Mouse (Mus musculus) 416B (cell line): Measurements from ENCODE around the gene Tgif2.
"Not testable (repeated sequence)": the region's sequence is repeated elsewhere in the genome, so short reads cannot be mapped to it uniquely, and the experiment has no call there.

Experiments used
- DNase-seq: peaks from one replicate; pipeline ENCODE4 v3.0.0; 2011; ENCODE audit warnings: low read depth

Tgif2 gene

GRCm38 (mm10) chr2:156874760-156875510 is 35.1 kb downstream of the Tgif2 start:
- DNase-seq: no peak

- DNase-seq: peak; percentile 94
Observed at GRCm38 (mm10) chr2:156877726-156878125, 37.9 kb downstream of the Tgif2 start.

GRCm38 (mm10) chr2:156879541-156879940 is 39.7 kb downstream of the Tgif2 start:
- no peak for DNase-seq

DNA sequence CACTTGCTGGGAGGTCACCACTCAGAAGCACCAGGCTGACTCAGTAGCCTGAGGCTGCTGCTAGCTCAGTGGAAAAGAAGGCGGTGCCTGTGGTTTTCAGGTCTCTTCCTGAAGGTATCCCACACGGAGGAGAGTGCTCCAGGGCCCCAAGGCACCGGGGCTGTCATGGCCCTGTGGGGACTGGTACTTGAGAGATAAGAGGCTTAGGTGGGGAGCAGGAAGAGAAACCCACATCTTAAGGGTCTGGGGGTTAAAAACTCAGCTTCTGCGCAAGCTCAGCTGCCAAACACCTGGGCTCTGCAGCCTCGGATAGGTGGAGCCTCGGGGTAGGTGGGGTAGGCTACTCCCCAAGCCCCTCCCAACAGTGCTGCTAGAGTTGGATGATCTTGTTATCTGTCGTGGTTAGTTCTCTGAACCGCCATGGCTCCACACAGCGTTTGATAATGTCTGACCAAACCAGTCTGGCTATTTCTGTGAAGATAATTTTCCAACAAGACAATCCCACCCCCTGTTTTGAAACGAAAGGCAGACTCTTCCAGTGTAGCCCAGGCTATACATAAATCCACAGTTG is 42.7 kb downstream of the Tgif2 start:
- peak; percentile 65 for DNase-seq

DNA sequence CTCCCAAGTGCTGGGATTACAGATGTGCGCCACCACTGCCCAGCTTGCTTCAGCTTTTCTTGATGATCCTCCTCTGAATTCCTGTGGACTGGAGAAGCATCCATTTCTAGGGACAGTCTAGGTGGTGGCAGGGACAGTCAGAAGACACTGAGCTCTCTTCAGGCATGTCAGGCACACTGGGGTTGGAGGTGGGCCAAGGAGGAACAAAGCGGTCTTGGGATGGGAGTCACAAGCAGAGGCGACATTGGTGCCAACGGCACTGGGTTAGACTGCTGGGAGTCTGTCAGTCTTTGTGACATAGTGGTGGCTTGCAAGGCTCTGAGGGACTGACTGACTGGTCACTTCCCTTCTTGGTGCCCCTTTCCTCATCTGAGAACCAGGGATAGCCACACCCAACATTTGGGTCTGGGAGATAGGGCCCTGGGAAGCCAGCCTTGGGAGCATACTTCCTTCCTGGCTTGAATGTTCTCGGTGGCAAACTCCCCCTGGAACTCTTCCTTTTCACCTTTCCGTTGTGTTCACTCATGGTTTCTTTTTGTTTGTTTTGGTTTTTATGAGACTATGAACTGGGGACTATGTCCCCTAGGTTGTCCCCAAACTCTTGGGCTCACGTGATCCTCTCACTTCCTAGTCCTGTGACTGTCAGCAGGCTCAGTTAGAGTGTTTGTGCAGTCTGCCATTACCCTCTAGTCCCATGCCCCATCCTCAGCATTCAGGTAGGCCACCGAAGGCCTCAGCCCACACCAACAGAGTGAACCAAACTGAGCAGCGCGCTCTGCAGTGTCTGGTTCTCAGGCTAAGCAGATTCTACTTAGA is 44.8 kb downstream of the Tgif2 start:
- peak; percentile 34 for DNase-seq

DNA sequence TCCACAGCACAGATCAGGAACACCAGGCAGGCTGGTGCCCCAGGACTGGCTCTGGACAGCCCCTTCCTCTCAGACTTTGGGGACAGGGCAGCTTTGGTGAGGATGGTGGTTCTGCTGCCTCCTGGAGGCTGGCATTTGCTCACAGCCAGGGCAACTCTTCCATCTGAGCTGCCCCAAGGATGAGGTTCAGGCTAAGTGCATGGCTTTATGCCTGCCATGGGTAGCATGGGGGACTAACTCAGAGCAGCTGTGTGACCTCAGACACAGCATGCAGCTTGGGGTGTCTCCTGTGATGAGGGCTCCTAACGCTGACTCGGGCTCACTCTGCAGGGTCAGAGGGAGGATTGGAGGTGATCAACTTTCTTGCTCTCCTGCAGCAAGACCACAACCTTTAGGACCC is 45.9 kb downstream of the Tgif2 start:
- not testable (repeated sequence) for DNase-seq

GRCm38 (mm10) chr2:156886084-156886631 is 46.4 kb downstream of the Tgif2 start:
- DNase-seq: peak; percentile 35

DNA sequence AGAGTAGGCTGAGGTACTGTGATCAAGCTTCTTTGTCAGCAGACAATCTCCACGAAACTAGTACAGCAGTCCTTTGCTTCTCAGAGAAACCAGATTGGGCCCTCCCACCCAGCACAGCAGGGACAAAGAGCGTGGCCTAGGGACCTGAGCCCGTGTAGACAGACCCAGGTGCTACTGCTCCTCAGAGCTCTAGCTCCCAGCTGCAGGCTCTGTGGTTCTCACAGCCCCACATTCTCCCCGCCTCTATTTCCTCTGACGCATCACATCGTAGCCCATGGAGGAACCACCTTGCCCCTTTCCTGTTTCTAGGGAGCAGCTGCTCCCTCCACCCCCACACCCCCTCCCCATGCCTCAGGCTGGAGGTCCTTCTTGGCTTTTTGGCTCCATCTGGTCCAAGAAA is 47.2 kb downstream of the Tgif2 start, which contains the start of gene Sla2:
Sla2 (minus strand) TSS at position 176 of the 400 bp plus-strand sequence.
- peak; percentile 87 for DNase-seq

DNA sequence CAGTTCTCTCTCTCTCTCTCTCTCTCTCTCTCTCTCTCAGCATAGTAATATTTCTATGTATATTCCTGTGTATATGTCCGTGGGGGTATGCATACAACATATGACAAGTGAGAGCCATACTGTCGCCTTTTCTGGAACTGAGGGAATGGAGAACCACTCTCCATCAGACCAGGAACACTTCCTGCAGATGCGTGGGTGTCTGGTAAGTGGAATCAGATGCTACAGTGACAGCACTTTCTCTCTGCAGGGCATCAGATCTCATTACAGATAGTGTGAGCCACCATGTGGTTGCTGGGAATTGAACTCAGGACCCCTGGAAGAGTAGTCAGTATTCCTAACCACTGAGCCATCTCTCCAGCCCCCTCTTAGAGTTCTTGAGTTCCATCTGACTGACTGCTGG is 48.7 kb downstream of the Tgif2 start:
- no peak for DNase-seq

DNA sequence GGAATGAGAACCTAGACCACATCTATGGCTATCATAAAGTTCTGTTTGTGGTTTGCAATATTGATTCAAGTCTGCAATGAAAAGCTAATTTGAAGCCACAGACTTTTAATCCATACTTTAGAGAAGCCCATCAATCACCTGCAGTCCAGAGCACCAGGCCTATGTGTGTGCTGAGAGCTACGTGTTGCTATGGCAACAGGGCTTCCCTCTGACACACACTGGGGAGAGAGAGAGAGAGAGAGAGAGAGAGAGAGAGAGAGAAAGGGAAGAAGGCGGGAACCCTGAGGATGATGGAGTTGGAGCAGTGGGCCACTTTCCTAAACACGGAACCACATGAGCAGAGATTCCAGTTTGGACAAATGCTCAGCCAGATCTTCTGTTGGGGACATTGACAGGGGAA is 52.4 kb downstream of the Tgif2 start:
- DNase-seq: no peak

- DNase-seq: no peak
Observed at GRCm38 (mm10) chr2:156892821-156893220, 53.0 kb downstream of the Tgif2 start.

- no peak for DNase-seq
Observed at GRCm38 (mm10) chr2:156894496-156895265, 54.9 kb downstream of the Tgif2 start.

DNA sequence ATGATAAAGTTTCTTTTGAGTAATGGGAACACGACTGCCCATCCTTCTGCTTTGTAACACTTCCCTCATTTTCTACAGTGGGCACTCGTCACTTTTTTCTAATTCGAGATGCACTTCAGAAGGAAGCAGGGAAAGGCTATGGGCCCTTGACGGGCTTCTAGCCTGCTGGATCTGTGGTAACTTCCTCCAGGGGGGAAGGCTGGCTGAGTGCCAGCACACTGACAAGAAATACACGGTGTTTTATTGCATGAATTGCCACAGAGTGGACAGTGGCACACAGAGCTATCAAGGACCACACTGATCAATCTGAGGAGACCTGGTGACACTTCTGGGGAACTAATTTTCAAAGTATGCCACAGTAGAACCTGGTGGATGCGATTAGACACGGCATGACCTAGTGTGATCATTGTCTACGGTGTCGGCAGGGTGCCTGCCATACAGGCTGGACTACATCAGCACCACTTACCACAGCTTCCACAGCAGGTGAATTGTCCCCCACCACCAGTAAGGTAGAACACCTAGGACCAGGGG is 56.6 kb downstream of the Tgif2 start:
- peak; percentile 34 for DNase-seq

GRCm38 (mm10) chr2:156897034-156897433 is 57.2 kb downstream of the Tgif2 start:
- no peak for DNase-seq

DNA sequence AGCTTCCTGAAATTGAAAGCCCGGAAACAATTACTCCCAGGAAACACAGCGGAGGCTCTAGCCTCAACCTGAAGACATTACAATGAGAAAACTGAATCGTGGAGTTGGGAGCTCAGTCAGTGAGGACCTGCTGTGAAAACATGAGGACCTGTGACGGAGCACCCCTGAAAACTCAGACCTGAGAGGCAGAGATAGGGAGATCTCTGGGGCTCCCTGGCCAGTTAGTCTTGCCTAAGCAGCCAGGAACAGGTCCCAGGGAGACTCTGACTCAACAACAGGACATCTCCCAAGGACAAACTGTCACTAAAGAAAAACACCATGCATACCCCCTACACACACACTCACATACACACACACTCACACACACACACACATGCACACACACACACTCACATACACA is 58.6 kb downstream of the Tgif2 start:
- no peak for DNase-seq

DNA sequence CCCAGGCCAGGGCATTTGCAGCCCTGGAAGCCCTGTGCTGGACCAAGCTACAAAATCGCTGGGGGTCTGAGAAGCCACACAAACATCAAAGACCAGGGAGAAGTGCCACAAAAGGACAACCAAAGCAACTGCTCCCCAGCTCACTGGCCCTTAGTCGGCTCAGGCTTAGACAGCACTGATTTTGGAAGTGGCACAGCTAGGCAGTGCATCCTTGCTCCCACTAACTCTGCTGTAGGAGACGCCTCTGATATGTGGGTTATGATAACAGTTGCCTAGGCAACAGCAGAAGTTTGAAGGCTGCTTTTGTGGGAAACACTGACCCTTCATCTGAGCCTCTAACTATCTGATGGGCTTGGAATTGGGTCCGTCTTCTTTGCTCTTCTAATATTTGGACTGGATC is 59.4 kb downstream of the Tgif2 start:
- no peak for DNase-seq

- no peak for DNase-seq
Observed at GRCm38 (mm10) chr2:156901344-156901743, 61.5 kb downstream of the Tgif2 start.

GRCm38 (mm10) chr2:156901883-156902282 is 62.1 kb downstream of the Tgif2 start:
- DNase-seq: no peak

DNA sequence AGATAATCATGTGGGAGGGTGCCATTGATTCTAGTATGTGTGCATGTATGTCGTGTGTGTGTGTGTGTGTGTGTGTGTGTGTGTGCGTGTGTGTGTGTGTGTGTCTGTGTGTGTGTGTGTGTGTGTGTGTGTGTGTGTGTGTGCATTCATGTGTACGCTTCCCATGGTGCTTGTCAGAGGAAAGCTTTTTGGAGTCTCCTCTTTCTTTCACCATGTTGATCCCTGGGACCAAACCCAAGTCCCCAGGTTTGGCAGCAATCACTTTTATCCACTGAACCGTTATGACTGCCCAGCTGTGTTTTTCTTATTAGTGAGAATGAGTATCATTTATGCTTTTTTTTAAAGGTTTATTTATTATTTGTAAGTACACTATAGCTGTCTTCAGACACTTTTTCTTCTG is 62.6 kb downstream of the Tgif2 start:
- DNase-seq: not testable (repeated sequence)

- peak; percentile 36 for DNase-seq
Observed at GRCm38 (mm10) chr2:156903367-156903766, 63.6 kb downstream of the Tgif2 start.
